Mouse (Mus musculus): ENCODE results near the gene Sigmar1. TPM values are rescaled to one million over a fixed set of nuclear protein-coding genes. Genes with fewer than 3 reads are reported as not detected.

The Sigmar1 gene
- polyA plus RNA-seq, 1 experiment from 2014 or later: 69.9 TPM

- no peaks in the 10 kb centered on the region for H3K27me3 ChIP-seq (ENCODE audit: control insufficient read depth, insufficient read depth, low read length)
- no peak overlapping the region for H3K4me3 ChIP-seq (ENCODE audit: low read depth, low read length)
- no peak overlapping the region for H3K27ac ChIP-seq (ENCODE audit: low read depth, low read length)
- ATAC-seq (replicated peaks; ENCODE audit: insufficient number of reproducible peaks, low FRiP score, low TSS enrichment): no peak
- 0 out of 2 replicates have a peak, but pooled peaks cover under 1% of the 10 kb centered on the region for H3K36me3 ChIP-seq (ENCODE audit: control insufficient read depth, insufficient read depth, low read length)
- H3K9me3 ChIP-seq (replicated peaks; ENCODE audit: control insufficient read depth, low read length): no peaks in the 10 kb centered on the region; the same call in 1 of the 2 replicates
- WGBS (ENCODE audit: insufficient replicate concordance): 78% methylated on average over 2 of the region's 2 CpGs
- peaks cover 7% of the 10 kb centered on the region; the same call in 1 of the 2 replicates for H3K4me1 ChIP-seq (ENCODE audit: control insufficient read depth, insufficient read depth, low read length)
- H3K4me2 ChIP-seq: no peak overlapping the region
- H3K9ac ChIP-seq (ENCODE audit: low read depth, low read length): no peak overlapping the region
Measured at GRCm38 (mm10) chr4:41744131-41744530, 11.8 kb downstream of the Sigmar1 start.

- no peaks in the 10 kb centered on the region for H3K27me3 ChIP-seq (ENCODE audit: control insufficient read depth, insufficient read depth, low read length)
- peak; percentile 94 for ATAC-seq (replicated peaks; ENCODE audit: insufficient number of reproducible peaks, low FRiP score, low TSS enrichment)
- peak overlapping the region; percentile 87 for H3K9ac ChIP-seq (ENCODE audit: low read depth, low read length)
- under 1% methylated on average over 27 of the region's 27 CpGs for WGBS (ENCODE audit: insufficient replicate concordance)
- H3K9me3 ChIP-seq (replicated peaks; ENCODE audit: control insufficient read depth, low read length): no peaks in the 10 kb centered on the region; the same call in 1 of the 2 replicates
- H3K36me3 ChIP-seq (ENCODE audit: control insufficient read depth, insufficient read depth, low read length): 0 out of 2 replicates have a peak, but pooled peaks cover 2% of the 10 kb centered on the region
- peak overlapping the region; percentile 97 for H3K4me2 ChIP-seq
- H3K27ac ChIP-seq (ENCODE audit: low read depth, low read length): peak overlapping the region; percentile 82
- H3K4me3 ChIP-seq (ENCODE audit: low read depth, low read length): peak overlapping the region; percentile 76
- peaks cover 7% of the 10 kb centered on the region; the same call in 1 of the 2 replicates for H3K4me1 ChIP-seq (ENCODE audit: control insufficient read depth, insufficient read depth, low read length)
Measured at GRCm38 (mm10) chr4:41741158-41741560, 14.8 kb downstream of the Sigmar1 start.

GRCm38 (mm10) chr4:41740380-41741157, 15.4 kb downstream of the Sigmar1 start:
- WGBS (ENCODE audit: insufficient replicate concordance): 1% methylated on average over 48 of the region's 48 CpGs

GRCm38 (mm10) chr4:41739260-41739659, 16.7 kb downstream of the Sigmar1 start:
- H3K4me1 ChIP-seq (ENCODE audit: control insufficient read depth, insufficient read depth, low read length): peaks cover 7% of the 10 kb centered on the region; the same call in 1 of the 2 replicates
- H3K4me3 ChIP-seq (ENCODE audit: low read depth, low read length): no peak overlapping the region
- H3K4me2 ChIP-seq: no peak overlapping the region
- 95% methylated on average over 13 of the region's 13 CpGs for WGBS (ENCODE audit: insufficient replicate concordance)
- no peak overlapping the region for H3K9ac ChIP-seq (ENCODE audit: low read depth, low read length)
- 0 out of 2 replicates have a peak, but pooled peaks cover 2% of the 10 kb centered on the region for H3K9me3 ChIP-seq (replicated peaks; ENCODE audit: control insufficient read depth, low read length)
- H3K36me3 ChIP-seq (ENCODE audit: control insufficient read depth, insufficient read depth, low read length): 0 out of 2 replicates have a peak, but pooled peaks cover 2% of the 10 kb centered on the region
- H3K27me3 ChIP-seq (ENCODE audit: control insufficient read depth, insufficient read depth, low read length): peaks cover 4% of the 10 kb centered on the region; the same call in 1 of the 2 replicates
- ATAC-seq (replicated peaks; ENCODE audit: insufficient number of reproducible peaks, low FRiP score, low TSS enrichment): no peak
- H3K27ac ChIP-seq (ENCODE audit: low read depth, low read length): no peak overlapping the region

More at GRCm38 (mm10) chr4:41740380-41741157, 15.4 kb downstream of the Sigmar1 start:
- Histone ChIP-seq H3K36me3 (ENCODE audit: control insufficient read depth, insufficient read depth, low read length) (0 out of 2 replicates have a peak, but pooled peaks cover 2% of the 10 kb centered on the region), H3K27ac (ENCODE audit: low read depth, low read length) (peak overlapping the region; percentile 82), H3K4me2 (peak overlapping the region; percentile 97), H3K27me3 (ENCODE audit: control insufficient read depth, insufficient read depth, low read length) (no peaks in the 10 kb centered on the region), H3K4me1 (ENCODE audit: control insufficient read depth, insufficient read depth, low read length) (peaks cover 7% of the 10 kb centered on the region; the same call in 1 of the 2 replicates), H3K9ac (ENCODE audit: low read depth, low read length) (peak overlapping the region; percentile 87), H3K4me3 (ENCODE audit: low read depth, low read length) (peak overlapping the region; percentile 76), H3K9me3 (replicated peaks; ENCODE audit: control insufficient read depth, low read length) (0 out of 2 replicates have a peak, but pooled peaks cover under 1% of the 10 kb centered on the region)
- peak; percentile 78 for ATAC-seq (replicated peaks; ENCODE audit: insufficient number of reproducible peaks, low FRiP score, low TSS enrichment)

- Histone ChIP-seq H3K4me3 (ENCODE audit: low read depth, low read length) (no peak overlapping the region), H3K4me1 (ENCODE audit: control insufficient read depth, insufficient read depth, low read length) (peaks cover 7% of the 10 kb centered on the region; the same call in 1 of the 2 replicates), H3K36me3 (ENCODE audit: control insufficient read depth, insufficient read depth, low read length) (0 out of 2 replicates have a peak, but pooled peaks cover 2% of the 10 kb centered on the region), H3K9me3 (replicated peaks; ENCODE audit: control insufficient read depth, low read length) (0 out of 2 replicates have a peak, but pooled peaks cover 2% of the 10 kb centered on the region), H3K9ac (ENCODE audit: low read depth, low read length) (no peak overlapping the region), H3K4me2 (no peak overlapping the region), H3K27ac (ENCODE audit: low read depth, low read length) (no peak overlapping the region), H3K27me3 (ENCODE audit: control insufficient read depth, insufficient read depth, low read length) (peaks cover 6% of the 10 kb centered on the region)
- 74% methylated on average over 1 of the region's 1 CpGs for WGBS (ENCODE audit: insufficient replicate concordance)
- no peak for ATAC-seq (replicated peaks; ENCODE audit: insufficient number of reproducible peaks, low FRiP score, low TSS enrichment)
Measured at GRCm38 (mm10) chr4:41738256-41738603, 17.7 kb downstream of the Sigmar1 start.

DNA sequence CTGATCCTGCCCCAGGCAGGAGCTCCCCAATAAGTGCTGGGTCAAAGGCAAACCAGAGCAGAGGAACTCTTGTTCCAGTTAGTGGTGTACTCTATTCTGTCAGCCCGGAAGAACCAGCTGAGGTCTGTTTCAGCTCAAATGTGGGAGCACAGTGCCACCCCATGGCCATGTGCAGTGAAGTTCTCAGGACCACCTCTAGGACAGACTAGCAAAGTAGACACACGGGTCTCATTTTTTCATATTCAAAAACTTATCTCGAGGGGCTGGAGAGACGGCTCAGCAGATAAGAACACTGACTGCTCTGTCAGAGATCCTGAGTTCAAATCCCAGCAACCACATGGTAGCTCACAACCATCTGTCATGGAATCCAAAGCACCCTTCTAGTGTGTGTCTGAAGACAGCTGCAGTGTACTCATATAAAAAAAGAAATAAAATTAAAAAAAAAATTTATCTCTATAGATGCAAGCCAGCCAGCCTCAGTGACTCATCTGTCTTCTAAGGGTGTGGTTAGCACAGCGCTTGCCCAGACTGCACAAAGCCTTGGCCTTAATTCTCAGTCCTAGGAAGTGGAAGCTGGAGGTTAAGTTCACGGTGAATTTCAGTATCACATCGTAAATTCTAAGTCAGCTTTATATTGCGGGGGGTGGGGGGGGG, 18.2 kb downstream of the Sigmar1 start:
- Histone ChIP-seq H3K4me2 (no peak overlapping the region), H3K27me3 (ENCODE audit: control insufficient read depth, insufficient read depth, low read length) (peaks cover 11% of the 10 kb centered on the region), H3K9ac (ENCODE audit: low read depth, low read length) (no peak overlapping the region), H3K9me3 (replicated peaks; ENCODE audit: control insufficient read depth, low read length) (0 out of 2 replicates have a peak, but pooled peaks cover 2% of the 10 kb centered on the region), H3K36me3 (ENCODE audit: control insufficient read depth, insufficient read depth, low read length) (0 out of 2 replicates have a peak, but pooled peaks cover 2% of the 10 kb centered on the region), H3K4me1 (ENCODE audit: control insufficient read depth, insufficient read depth, low read length) (peaks cover 7% of the 10 kb centered on the region; the same call in 1 of the 2 replicates), H3K27ac (ENCODE audit: low read depth, low read length) (no peak overlapping the region), H3K4me3 (ENCODE audit: low read depth, low read length) (no peak overlapping the region)
- WGBS (ENCODE audit: insufficient replicate concordance): 46% methylated on average over 8 of the region's 8 CpGs
- no peak for ATAC-seq (replicated peaks; ENCODE audit: insufficient number of reproducible peaks, low FRiP score, low TSS enrichment)

GRCm38 (mm10) chr4:41731052-41731765, 24.7 kb downstream of the Sigmar1 start, which contains the start of gene Arid3c:
Gene Arid3c (minus strand): TSS chr4:41731142.
- no peaks in the 10 kb centered on the region for H3K4me1 ChIP-seq (ENCODE audit: control insufficient read depth, insufficient read depth, low read length)
- H3K27ac ChIP-seq (ENCODE audit: low read depth, low read length): no peak within 1 kb of the TSS
- no peak within 1 kb of the TSS for H3K9ac ChIP-seq (ENCODE audit: low read depth, low read length)
- H3K36me3 ChIP-seq (ENCODE audit: control insufficient read depth, insufficient read depth, low read length): no peaks in the 10 kb centered on the region
- H3K9me3 ChIP-seq (replicated peaks; ENCODE audit: control insufficient read depth, low read length): 0 out of 2 replicates have a peak, but pooled peaks cover 2% of the 10 kb centered on the region
- H3K27me3 ChIP-seq (ENCODE audit: control insufficient read depth, insufficient read depth, low read length): peaks cover 69% of the 10 kb centered on the region
- peak within 1 kb of the TSS; percentile 83 for H3K4me2 ChIP-seq
- H3K4me3 ChIP-seq (ENCODE audit: low read depth, low read length): peak within 1 kb of the TSS; percentile 47
- WGBS (ENCODE audit: insufficient replicate concordance): 3% methylated on average over 49 of the region's 50 CpGs
- no peak for ATAC-seq (replicated peaks; ENCODE audit: insufficient number of reproducible peaks, low FRiP score, low TSS enrichment)
